Mouse (Mus musculus): ENCODE results near the gene Zbtb9. TPM values are rescaled to one million over a fixed set of nuclear protein-coding genes. Genes with fewer than 3 reads are reported as not detected.

Zbtb9 gene
- 15.8 and 17.0 TPM in 2 replicates for polyA plus RNA-seq (2012; rRNA removed)

GRCm38 (mm10) chr17:26972703-26973574 lies at the start of gene Zbtb9:
TSS of gene Zbtb9 (plus strand) at chr17:26973167.

GRCm38 (mm10) chr17:26932839-26933398 lies 40.0 kb upstream of the Zbtb9 start, which contains the start of gene Phf1:
TSS of gene Phf1 (plus strand) at chr17:26933052.

GRCm38 (mm10) chr17:26939178-26939972 lies 33.6 kb upstream of the Zbtb9 start, which contains the start of gene Cuta:
TSS of gene Cuta (minus strand) at chr17:26939569.

GRCm38 (mm10) chr17:26941031-26941789 lies 31.8 kb upstream of the Zbtb9 start, which contains the start of gene Syngap1:
TSS of gene Syngap1 (plus strand) at chr17:26941253.

GRCm38 (mm10) chr17:27028909-27029308 lies 55.9 kb downstream of the Zbtb9 start, which contains the start of gene Bak1:
TSS of gene Bak1 (minus strand) at chr17:27029009.

GRCm38 (mm10) chr17:27056812-27057516 lies 84.0 kb downstream of the Zbtb9 start, which contains the start of gene Itpr3:
TSS of gene Itpr3 (plus strand) at chr17:27057304.

Other genes with a start within 250 kb of the Zbtb9 start
- gene Bnip1, start 192.1 kb upstream of the Zbtb9 start, polyA plus RNA-seq (2012; rRNA removed) = 29.7 and 43.9 TPM in 2 replicates
- 2.9 and 4.0 TPM in 2 replicates for gene Nkx2-5, start 128.2 kb upstream of the Zbtb9 start, polyA plus RNA-seq (2012; rRNA removed)
- 31.0 and 52.5 TPM in 2 replicates for gene Kifc5b, start 56.1 kb upstream of the Zbtb9 start, polyA plus RNA-seq (2012; rRNA removed)
- 23.5 and 26.8 TPM in 2 replicates for gene Phf1, start 40.1 kb upstream of the Zbtb9 start, polyA plus RNA-seq (2012; rRNA removed)
- gene Cuta, start 33.6 kb upstream of the Zbtb9 start, polyA plus RNA-seq (2012; rRNA removed) = 107 and 134 TPM in 2 replicates
- gene Syngap1, start 31.9 kb upstream of the Zbtb9 start, polyA plus RNA-seq (2012; rRNA removed) = 84.0 and 92.6 TPM in 2 replicates
- gene Bak1, start 55.8 kb downstream of the Zbtb9 start, polyA plus RNA-seq (2012; rRNA removed) = 33.7 and 40.7 TPM in 2 replicates
- gene Itpr3, start 84.1 kb downstream of the Zbtb9 start, polyA plus RNA-seq (2012; rRNA removed) = 2.3 and 4.6 TPM in 2 replicates
- 222 and 243 TPM in 2 replicates for gene Uqcc2, start 160.7 kb downstream of the Zbtb9 start, polyA plus RNA-seq (2012; rRNA removed)
- gene Ip6k3, start 194.6 kb downstream of the Zbtb9 start, polyA plus RNA-seq (2012; rRNA removed) = 0.06 and 0.10 TPM in 2 replicates
- 74.3 and 84.5 TPM in 2 replicates for gene Lemd2, start 231.3 kb downstream of the Zbtb9 start, polyA plus RNA-seq (2012; rRNA removed)